In the genomic region with DNA sequence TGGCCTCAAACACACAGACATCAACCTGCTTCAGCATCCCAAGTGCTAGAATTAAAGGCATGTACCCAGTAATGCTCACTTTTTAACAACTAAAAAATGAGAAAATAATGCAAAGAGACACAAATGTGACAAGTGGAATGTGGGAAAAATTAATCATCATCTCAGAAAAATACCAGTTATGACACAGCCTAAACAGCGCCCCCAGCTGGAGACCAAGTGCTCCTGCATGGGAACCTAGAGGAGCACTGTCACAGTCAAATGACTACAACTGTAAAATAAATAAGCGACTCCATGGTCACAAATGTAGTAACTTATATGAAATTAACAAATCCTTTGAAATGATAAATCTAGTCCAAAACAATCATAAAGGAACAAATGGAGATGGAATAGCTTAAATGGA, we compare ENCODE assay signal across 16 mouse cellular contexts. TPM values are rescaled to one million over a fixed set of nuclear protein-coding genes. Genes with fewer than 3 reads are reported as not detected.
A peak's percentile ranks its signal among the peaks of the same experiment; 100 is the strongest.
DNase-seq lines count a peak whose midpoint lies in the region; ATAC-seq and TF ChIP-seq lines count a peak whose summit lies in the region.
"Had no signal": no experiment of that assay in that cellular context is flagged by ENCODE, and none has a peak within 500 bp of the region (broad histone marks: within the 10 kb centered on the region; RNA-seq: fewer than 3 reads in every experiment).

No protein-coding gene starts in this region.

- no peak overlapping the region for H3K27ac ChIP-seq in intestine, postnatal 0 days (ENCODE audit: low read depth, low read length)
- H3K27ac ChIP-seq in intestine, embryonic 16.5 days (ENCODE audit: low read length) = no peak overlapping the region
- no peak overlapping the region for H3K27ac ChIP-seq in midbrain, postnatal 0 days (ENCODE audit: low read depth, low read length)
- no peak overlapping the region for H3K27ac ChIP-seq in midbrain, embryonic 13.5 days
- H3K27ac ChIP-seq: embryonic facial prominence, embryonic 12.5 days; forebrain, embryonic 10.5 days; heart, embryonic 15.5 days; limb, embryonic 15.5 days had no signal

- no peaks in the 10 kb centered on the region for H3K4me1 ChIP-seq in intestine, postnatal 0 days (replicated peaks; ENCODE audit: control insufficient read depth, insufficient read depth, low read length)
- no peaks in the 10 kb centered on the region for H3K4me1 ChIP-seq in intestine, embryonic 16.5 days (ENCODE audit: control insufficient read depth, insufficient read depth, low read length)
- no peaks in the 10 kb centered on the region for H3K4me1 ChIP-seq in midbrain, postnatal 0 days (ENCODE audit: insufficient read depth, low read length)
- no peaks in the 10 kb centered on the region for H3K4me1 ChIP-seq in midbrain, embryonic 13.5 days (replicated peaks)
- H3K4me1 ChIP-seq: embryonic facial prominence, embryonic 12.5 days; forebrain, embryonic 10.5 days; heart, embryonic 15.5 days; limb, embryonic 15.5 days had no signal

- DNase-seq in midbrain, postnatal 0 days (ENCODE audit: low spot score) = no peak
- DNase-seq in ZHBTc4 (ENCODE audit: low read depth, low spot score) = peak; percentile 6
- DNase-seq in splenic B cell, adult 2 months (ENCODE audit: low read depth, low spot score) = peak; percentile 44
- DNase-seq in layer of hippocampus, adult 9-10 months (ENCODE audit: low spot score) = no peak
- DNase-seq: gastrocnemius, postnatal 14 days; kidney, postnatal 14 days; thymus, postnatal 36 days had no signal

- 56% methylated on average over 2 of the region's 2 CpGs for WGBS in intestine, postnatal 0 days
- 65% methylated on average over 2 of the region's 2 CpGs for WGBS in intestine, embryonic 16.5 days
- 64% methylated on average over 2 of the region's 2 CpGs for WGBS in midbrain, postnatal 0 days
- 64% methylated on average over 2 of the region's 2 CpGs for WGBS in midbrain, embryonic 13.5 days

- H3K9me3 ChIP-seq in intestine, postnatal 0 days (ENCODE audit: control insufficient read depth) = no peaks in the 10 kb centered on the region
- no peaks in the 10 kb centered on the region for H3K9me3 ChIP-seq in intestine, embryonic 16.5 days (ENCODE audit: control insufficient read depth, low read length)
- no peaks in the 10 kb centered on the region for H3K9me3 ChIP-seq in midbrain, postnatal 0 days (ENCODE audit: low read length)
- H3K9me3 ChIP-seq in midbrain, embryonic 13.5 days = no peaks in the 10 kb centered on the region
- H3K9me3 ChIP-seq: embryonic facial prominence, embryonic 12.5 days; forebrain, embryonic 10.5 days; heart, embryonic 15.5 days; limb, embryonic 15.5 days had no signal

- H3K27me3 ChIP-seq in intestine, postnatal 0 days (replicated peaks; ENCODE audit: control insufficient read depth, insufficient read depth, low read length) = no peaks in the 10 kb centered on the region
- H3K27me3 ChIP-seq in intestine, embryonic 16.5 days (replicated peaks; ENCODE audit: control insufficient read depth, insufficient read depth, low read length) = no peaks in the 10 kb centered on the region
- no peaks in the 10 kb centered on the region for H3K27me3 ChIP-seq in midbrain, postnatal 0 days (ENCODE audit: insufficient read depth, low read length)
- no peaks in the 10 kb centered on the region for H3K27me3 ChIP-seq in midbrain, embryonic 13.5 days
- H3K27me3 ChIP-seq in splenic B cell, adult 2 months (ENCODE audit: control insufficient read depth, insufficient read depth, low read length, poor library complexity, severe bottlenecking) = no peaks in the 10 kb centered on the region
- H3K27me3 ChIP-seq: embryonic facial prominence, embryonic 12.5 days; heart, embryonic 15.5 days; limb, embryonic 15.5 days had no signal

- no peak for ATAC-seq in intestine, postnatal 0 days
- no peak for ATAC-seq in intestine, embryonic 16.5 days
- ATAC-seq in midbrain, postnatal 0 days (ENCODE audit: low FRiP score) = no peak
- ATAC-seq in midbrain, embryonic 13.5 days = no peak
- ATAC-seq: activated CD4-positive, CD25-positive, alpha-beta regulatory T cell, adult 4 months; hindbrain, embryonic 16.5 days had no signal

- H3K4me2 ChIP-seq in intestine, postnatal 0 days (replicated peaks; ENCODE audit: low read depth) = no peak overlapping the region
- H3K4me2 ChIP-seq in intestine, embryonic 16.5 days (ENCODE audit: low read depth, low read length) = no peak overlapping the region
- no peak overlapping the region for H3K4me2 ChIP-seq in midbrain, postnatal 0 days (ENCODE audit: low read depth, low read length, poor library complexity, severe bottlenecking)
- no peak overlapping the region for H3K4me2 ChIP-seq in midbrain, embryonic 13.5 days (replicated peaks)
- H3K4me2 ChIP-seq: embryonic facial prominence, embryonic 12.5 days; heart, embryonic 15.5 days; limb, embryonic 15.5 days had no signal

- H3K4me3 ChIP-seq in intestine, postnatal 0 days (ENCODE audit: low read depth, low read length) = no peak overlapping the region
- H3K4me3 ChIP-seq in intestine, embryonic 16.5 days (ENCODE audit: low read length) = no peak overlapping the region
- H3K4me3 ChIP-seq in midbrain, postnatal 0 days (ENCODE audit: low read depth, low read length) = no peak overlapping the region
- H3K4me3 ChIP-seq in midbrain, embryonic 13.5 days (replicated peaks) = no peak overlapping the region
- H3K4me3 ChIP-seq: embryonic facial prominence, embryonic 12.5 days; forebrain, embryonic 10.5 days; heart, embryonic 15.5 days; limb, embryonic 15.5 days had no signal

- H3K9ac ChIP-seq in intestine, postnatal 0 days (ENCODE audit: low read depth, low read length) = no peak overlapping the region
- no peak overlapping the region for H3K9ac ChIP-seq in intestine, embryonic 16.5 days (ENCODE audit: low read depth, low read length)
- H3K9ac ChIP-seq in midbrain, postnatal 0 days (replicated peaks; ENCODE audit: low read length, poor library complexity, severe bottlenecking) = no peak overlapping the region
- H3K9ac ChIP-seq in midbrain, embryonic 13.5 days (replicated peaks) = no peak overlapping the region
- H3K9ac ChIP-seq: embryonic facial prominence, embryonic 12.5 days; heart, embryonic 15.5 days; limb, embryonic 15.5 days had no signal

- H3K36me3 ChIP-seq in intestine, postnatal 0 days (ENCODE audit: control insufficient read depth, insufficient read depth) = peaks cover 40% of the 10 kb centered on the region
- peaks cover 2% of the 10 kb centered on the region; the same call in 1 of the 2 replicates for H3K36me3 ChIP-seq in intestine, embryonic 16.5 days (ENCODE audit: control insufficient read depth, insufficient read depth, low read length)
- H3K36me3 ChIP-seq in midbrain, postnatal 0 days (ENCODE audit: insufficient read depth, low read length) = peaks cover 35% of the 10 kb centered on the region
- peaks cover 85% of the 10 kb centered on the region for H3K36me3 ChIP-seq in midbrain, embryonic 13.5 days
- peaks cover 16% of the 10 kb centered on the region for H3K36me3 ChIP-seq in splenic B cell, adult 2 months (ENCODE audit: control insufficient read depth, insufficient read depth, low read length, poor library complexity, severe bottlenecking)

- peak; percentile 56 for TF ChIP-seq CTCF in intestine, postnatal 0 days (IDR thresholded peaks at IDR 0.05; ENCODE audit: low read depth)
- peak; percentile 48 for TF ChIP-seq CTCF in midbrain, postnatal 0 days (IDR thresholded peaks at IDR 0.05)

RNA-seq across cellular contexts. Expression of a gene that starts 10.7 kb away (rescaled TPM):
- 8.4 and 10.0 TPM in 2 replicates for polyA plus RNA-seq in intestine, postnatal 0 days (2015; fragmentation: Nextera tagmentation; extraction: Ambion mirVana)
- 15.1 and 16.4 TPM in 2 replicates for polyA plus RNA-seq in intestine, embryonic 16.5 days (2015; fragmentation: Nextera tagmentation; extraction: Ambion mirVana)
- total RNA-seq in midbrain, postnatal 0 days (2014; rRNA removed) = 22.4 and 29.3 TPM in 2 replicates
- 21.5 and 26.0 TPM in 2 replicates for polyA plus RNA-seq in midbrain, postnatal 0 days (2015; fragmentation: Nextera tagmentation; extraction: Ambion mirVana)
- polyA plus RNA-seq in midbrain, embryonic 13.5 days (2015; fragmentation: Nextera tagmentation; extraction: Ambion mirVana) = 48.6 and 50.8 TPM in 2 replicates

RNA-seq across cellular contexts. Expression of a gene that starts 39.6 kb away (rescaled TPM):
- 0.69 and 0.78 TPM in 2 replicates for polyA plus RNA-seq in intestine, postnatal 0 days (2015; fragmentation: Nextera tagmentation; extraction: Ambion mirVana)
- 0.84 and 1.2 TPM in 2 replicates for polyA plus RNA-seq in intestine, embryonic 16.5 days (2015; fragmentation: Nextera tagmentation; extraction: Ambion mirVana)
- 3.6 and 5.9 TPM in 2 replicates for total RNA-seq in midbrain, postnatal 0 days (2014; rRNA removed)
- polyA plus RNA-seq in midbrain, postnatal 0 days (2015; fragmentation: Nextera tagmentation; extraction: Ambion mirVana) = 0.99 and 1.2 TPM in 2 replicates
- polyA plus RNA-seq in midbrain, embryonic 13.5 days (2015; fragmentation: Nextera tagmentation; extraction: Ambion mirVana) = 2.3 and 2.4 TPM in 2 replicates

Comparison
In these comparisons a context has a peak if more than half of its experiments do, and no peak if none do; other contexts are left out.
1. DNase-seq: peak in ZHBTc4 (single experiment) and splenic B cell, adult 2 months (single experiment); none in midbrain, postnatal 0 days (single experiment) and layer of hippocampus, adult 9-10 months (single experiment).